Mouse (Mus musculus): ENCODE measurements at regions not wholly inside any gene's neighbourhood (a gene's known extent, or its start where the extent isn't known, plus 50 kb on each side); places are given as distances from the start of the nearest gene placed in this dataset.

- Histone ChIP-seq H3K27ac (no peak overlapping the region), H3K4me3 (no peak overlapping the region), H3K9me3 (replicated peaks) (no peaks in the 10 kb centered on the region), H3K9ac (no peak overlapping the region), H3K4me1 (no peaks in the 10 kb centered on the region; the same call in 1 of the 2 replicates), H3K4me2 (no peak overlapping the region), H3K36me3 (ENCODE audit: poor library complexity, severe bottlenecking) (no peaks in the 10 kb centered on the region), H3K27me3 (no peaks in the 10 kb centered on the region)
- WGBS = 50% methylated on average over 4 of the region's 4 CpGs
- no peak for ATAC-seq
These were observed 79.6 kb upstream of the Plppr4 start for GRCm38 (mm10) chr3:117440294-117440693.

GRCm38 (mm10) chr3:117438473-117439114 lies 77.9 kb upstream of the Plppr4 start:
- H3K27ac ChIP-seq = no peak overlapping the region

GRCm38 (mm10) chr3:117424526-117424925 lies 63.9 kb upstream of the Plppr4 start:
- no peaks in the 10 kb centered on the region for H3K36me3 ChIP-seq (ENCODE audit: poor library complexity, severe bottlenecking)
- no peak for ATAC-seq
- no peaks in the 10 kb centered on the region for H3K9me3 ChIP-seq (replicated peaks)
- H3K4me3 ChIP-seq = no peak overlapping the region
- no peak overlapping the region for H3K9ac ChIP-seq
- no peaks in the 10 kb centered on the region for H3K27me3 ChIP-seq
- no peaks in the 10 kb centered on the region for H3K4me1 ChIP-seq
- H3K27ac ChIP-seq = no peak overlapping the region
- 69% methylated on average over 1 of the region's 1 CpGs for WGBS
- no peak overlapping the region for H3K4me2 ChIP-seq

More at GRCm38 (mm10) chr3:117438473-117439114, 77.9 kb upstream of the Plppr4 start:
- Histone ChIP-seq H3K36me3 (ENCODE audit: poor library complexity, severe bottlenecking) (no peaks in the 10 kb centered on the region), H3K9me3 (replicated peaks) (no peaks in the 10 kb centered on the region), H3K4me2 (no peak overlapping the region), H3K27me3 (no peaks in the 10 kb centered on the region), H3K9ac (no peak overlapping the region), H3K4me3 (no peak overlapping the region), H3K4me1 (no peaks in the 10 kb centered on the region; the same call in 1 of the 2 replicates)
- WGBS = 11% methylated on average over 11 of the region's 11 CpGs
- ATAC-seq = peak; percentile 92

- Histone ChIP-seq H3K4me3 (no peak overlapping the region), H3K9ac (no peak overlapping the region), H3K9me3 (replicated peaks) (no peaks in the 10 kb centered on the region), H3K27me3 (no peaks in the 10 kb centered on the region), H3K36me3 (ENCODE audit: poor library complexity, severe bottlenecking) (no peaks in the 10 kb centered on the region), H3K4me2 (no peak overlapping the region), H3K27ac (peak overlapping the region; percentile 40), H3K4me1 (0 out of 2 replicates have a peak, but pooled peaks cover 7% of the 10 kb centered on the region)
- 50% methylated on average over 4 of the region's 4 CpGs for WGBS
- ATAC-seq = peak; percentile 68
These were observed 52.4 kb upstream of the Plppr4 start for GRCm38 (mm10) chr3:117412896-117413747.

Measured in forebrain, embryonic 13.5 days (tissue).